Mouse (Mus musculus): ENCODE data around the gene Lamb3.
A peak's percentile ranks its signal among the peaks of the same experiment; 100 is the strongest.
"Not testable (repeated sequence)": the region's sequence is repeated elsewhere in the genome, so short reads cannot be mapped to it uniquely, and the experiment has no call there.

Gene Lamb3

DNA sequence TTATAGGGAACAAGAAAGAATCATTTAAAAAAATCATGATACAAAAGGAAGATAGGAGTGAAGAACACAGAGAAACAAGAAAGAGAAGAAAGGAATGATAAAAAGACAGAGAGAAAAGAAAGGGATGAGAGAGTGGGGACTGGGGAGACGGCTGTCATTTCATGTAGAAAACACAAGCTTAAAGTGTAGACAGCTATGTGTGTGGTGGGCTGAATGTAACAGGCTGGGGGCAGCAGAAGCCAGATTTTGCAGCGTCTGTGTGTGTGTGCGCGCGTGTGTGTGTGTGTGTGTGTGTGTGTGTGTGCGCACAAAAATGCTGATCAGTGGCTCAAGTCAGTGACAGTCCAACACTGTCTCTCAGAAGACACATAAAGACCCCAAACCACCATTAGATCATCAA lies 36.7 kb downstream of the Lamb3 start:
- DNase-seq (ENCODE audit: low spot score) = no peak

- DNase-seq (ENCODE audit: low spot score) = no peak
Observed at GRCm38 (mm10) chr1:193250026-193250425, 42.5 kb downstream of the Lamb3 start.

DNA sequence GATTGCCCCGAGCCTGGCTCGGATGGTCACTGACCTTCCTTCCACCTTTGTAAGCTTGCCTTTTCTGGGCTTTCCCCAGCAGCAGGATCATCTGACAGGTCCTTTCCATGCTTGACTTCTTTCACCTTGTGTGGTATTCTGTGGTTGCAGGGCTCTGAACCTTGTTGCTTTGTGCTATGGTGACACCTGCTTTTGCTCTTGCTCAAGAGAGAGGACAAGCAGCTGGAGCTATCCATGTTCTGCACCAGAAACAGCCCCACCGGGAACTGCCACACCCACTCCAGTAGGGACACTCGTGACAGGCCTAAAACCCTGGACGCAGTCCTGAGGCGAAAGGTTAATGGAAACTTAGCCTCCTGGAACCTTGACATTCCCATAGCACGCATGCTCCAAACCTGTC lies 43.9 kb downstream of the Lamb3 start:
- DNase-seq (ENCODE audit: low spot score) = no peak

DNA sequence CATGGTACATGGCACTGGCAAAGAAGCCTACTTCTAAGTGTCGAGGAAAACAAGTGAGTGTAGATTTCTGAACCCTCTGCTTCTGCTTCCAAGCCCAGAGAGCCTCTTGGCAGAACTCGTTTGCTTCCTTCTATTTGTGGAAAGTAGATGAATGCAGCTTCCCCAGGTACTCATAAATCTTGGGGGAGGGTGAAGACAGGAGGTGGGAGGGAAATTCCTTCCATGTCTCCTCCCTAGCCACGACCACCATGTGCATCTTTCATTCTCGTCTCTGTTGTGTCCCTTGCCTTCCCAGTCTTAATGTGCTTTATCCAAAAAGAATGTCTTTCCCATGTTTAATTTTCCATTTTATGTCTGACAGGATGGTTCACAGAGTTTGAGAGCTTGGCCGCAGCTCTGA lies 45.1 kb downstream of the Lamb3 start:
- DNase-seq (ENCODE audit: low spot score) = no peak

DNA sequence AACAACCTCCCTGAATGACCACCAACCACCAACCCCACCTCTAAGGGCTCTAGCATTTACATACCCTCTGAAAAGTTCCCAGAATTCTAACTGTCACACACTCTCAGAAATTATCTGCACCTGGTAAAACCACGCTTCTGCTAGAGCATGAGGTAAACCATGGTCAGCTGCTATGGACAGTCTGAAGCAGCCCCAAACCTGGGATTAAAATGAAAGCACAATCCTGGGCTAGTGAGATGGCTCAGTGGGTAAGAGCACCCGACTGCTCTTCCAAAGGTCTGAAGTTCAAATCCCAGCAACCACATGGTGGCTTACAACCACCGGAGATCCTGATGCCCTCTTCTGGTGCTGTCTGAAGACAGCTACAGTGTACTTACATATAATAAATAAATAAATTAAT lies 46.4 kb downstream of the Lamb3 start:
- not testable (repeated sequence) for DNase-seq (ENCODE audit: low spot score)

DNA sequence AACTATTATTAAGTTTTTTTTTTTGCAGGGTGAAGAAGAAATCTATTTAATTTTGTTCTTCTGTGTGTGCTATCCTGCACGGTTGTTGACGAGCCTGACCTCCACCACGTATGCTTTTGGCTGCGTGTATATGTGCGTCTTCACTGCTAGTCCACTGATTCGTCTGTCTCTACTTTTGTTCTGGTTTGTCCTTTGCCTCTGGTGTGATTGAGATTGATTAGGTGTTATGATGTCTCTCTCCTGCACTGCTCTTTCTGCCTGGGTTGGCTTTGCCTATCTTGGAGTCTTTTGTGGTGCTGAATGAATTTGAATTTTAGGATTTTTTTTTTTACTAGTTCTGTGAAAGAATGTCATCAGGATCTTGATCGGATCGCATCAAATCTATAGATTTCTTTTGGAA lies 47.5 kb downstream of the Lamb3 start:
- DNase-seq (ENCODE audit: low spot score) = no peak

DNA sequence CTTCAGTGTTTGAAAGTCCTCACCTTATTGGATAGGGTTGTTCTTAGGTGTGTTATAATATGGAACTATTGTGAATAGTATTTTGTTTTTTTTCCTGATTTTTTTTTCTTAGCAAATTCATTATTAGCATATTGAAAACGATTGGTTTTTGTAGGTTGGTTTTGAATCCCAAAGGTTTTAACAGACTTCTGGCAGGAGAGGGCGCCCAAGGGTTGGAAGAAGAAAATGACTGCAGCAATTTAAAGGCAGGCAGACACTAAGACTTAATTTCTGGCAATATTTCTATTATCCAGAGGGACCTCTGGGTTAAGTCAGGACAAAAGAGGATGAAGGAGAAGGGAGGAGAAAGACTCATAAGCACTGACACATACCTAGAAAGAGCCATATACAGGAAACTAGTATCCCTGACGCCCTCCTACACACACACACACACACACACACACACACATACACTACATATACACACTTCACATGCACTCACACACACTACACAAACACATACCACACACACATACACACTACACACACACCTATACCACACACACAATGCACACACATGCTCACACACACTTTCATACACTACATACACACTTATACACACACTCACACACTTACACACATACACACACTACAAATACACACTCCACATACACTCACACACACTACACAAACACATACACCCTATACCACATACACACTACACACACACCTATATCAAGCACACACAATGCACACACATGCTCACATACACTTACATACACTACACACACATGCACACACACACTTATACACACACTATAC lies 48.2 kb downstream of the Lamb3 start:
- DNase-seq (ENCODE audit: low spot score) = peak; percentile 60

DNA sequence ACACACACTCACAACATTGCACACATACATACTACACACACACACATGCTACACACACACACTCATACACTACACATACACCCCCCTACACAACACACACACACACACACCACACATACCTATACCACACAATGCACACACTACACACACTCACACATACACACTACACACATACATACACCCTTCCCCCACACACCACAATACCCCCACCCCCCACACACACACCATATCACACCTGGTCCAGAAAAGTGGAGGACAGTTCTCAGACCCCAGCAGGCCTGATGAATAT lies 48.7 kb downstream of the Lamb3 start:
- no peak for DNase-seq (ENCODE audit: low spot score)

DNA sequence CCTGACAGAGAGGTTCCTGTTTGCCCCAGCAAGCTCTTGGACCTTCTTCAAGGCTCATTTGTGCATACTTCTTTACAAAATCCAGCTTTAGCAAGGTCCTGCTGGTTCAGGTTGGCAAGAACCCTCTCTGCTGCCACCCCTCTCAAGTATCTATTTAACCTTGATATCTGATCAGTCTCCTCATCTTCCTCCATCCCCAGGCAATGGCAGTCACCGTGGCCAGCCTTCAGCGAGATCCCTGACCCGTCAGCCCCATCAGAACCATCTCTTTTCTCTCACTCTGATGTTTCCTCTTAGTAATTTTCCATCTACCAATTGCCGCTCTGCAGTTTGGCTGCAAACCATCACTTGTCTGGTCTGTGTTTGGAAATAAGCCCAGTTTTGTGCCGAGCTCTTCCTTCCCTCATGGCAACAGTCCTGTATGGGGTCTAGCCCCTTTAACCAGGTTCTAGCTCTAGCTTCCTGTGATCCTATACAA lies 49.2 kb downstream of the Lamb3 start:
- no peak for DNase-seq (ENCODE audit: low spot score)

- no peak for DNase-seq (ENCODE audit: low spot score)
Observed at GRCm38 (mm10) chr1:193259559-193259958, 52.1 kb downstream of the Lamb3 start.

DNA sequence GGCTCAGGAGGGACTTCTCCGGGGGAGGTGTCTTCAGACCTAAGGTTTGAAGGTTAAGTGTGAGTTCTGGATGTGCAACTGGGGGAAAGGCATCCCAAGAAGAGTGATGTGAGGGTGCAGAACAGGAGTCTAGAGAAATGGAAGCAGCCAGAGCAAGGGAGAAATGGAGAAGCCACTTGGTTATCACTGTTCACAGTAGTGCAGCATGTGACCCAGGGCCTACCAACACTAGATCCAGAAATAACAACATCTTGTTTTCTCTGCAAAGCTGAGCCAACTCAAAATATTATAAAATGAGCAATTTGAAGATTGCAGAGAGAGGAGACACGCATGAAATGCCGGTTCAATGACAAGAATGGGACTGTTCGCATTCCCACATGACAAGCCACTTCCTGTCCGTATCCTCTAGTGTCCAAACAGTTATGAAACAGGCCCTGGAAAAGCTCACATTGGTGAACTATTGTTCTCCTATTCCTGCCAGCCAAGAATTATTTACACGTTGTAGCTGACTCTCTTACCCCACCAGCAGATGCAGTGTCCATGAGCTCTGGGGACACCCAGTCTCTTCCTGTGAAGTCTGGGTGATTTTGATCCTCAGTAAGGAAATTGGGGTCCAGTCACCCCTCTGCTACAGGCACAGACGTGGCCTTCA lies 54.5 kb downstream of the Lamb3 start:
- no peak for DNase-seq (ENCODE audit: low spot score)

DNA sequence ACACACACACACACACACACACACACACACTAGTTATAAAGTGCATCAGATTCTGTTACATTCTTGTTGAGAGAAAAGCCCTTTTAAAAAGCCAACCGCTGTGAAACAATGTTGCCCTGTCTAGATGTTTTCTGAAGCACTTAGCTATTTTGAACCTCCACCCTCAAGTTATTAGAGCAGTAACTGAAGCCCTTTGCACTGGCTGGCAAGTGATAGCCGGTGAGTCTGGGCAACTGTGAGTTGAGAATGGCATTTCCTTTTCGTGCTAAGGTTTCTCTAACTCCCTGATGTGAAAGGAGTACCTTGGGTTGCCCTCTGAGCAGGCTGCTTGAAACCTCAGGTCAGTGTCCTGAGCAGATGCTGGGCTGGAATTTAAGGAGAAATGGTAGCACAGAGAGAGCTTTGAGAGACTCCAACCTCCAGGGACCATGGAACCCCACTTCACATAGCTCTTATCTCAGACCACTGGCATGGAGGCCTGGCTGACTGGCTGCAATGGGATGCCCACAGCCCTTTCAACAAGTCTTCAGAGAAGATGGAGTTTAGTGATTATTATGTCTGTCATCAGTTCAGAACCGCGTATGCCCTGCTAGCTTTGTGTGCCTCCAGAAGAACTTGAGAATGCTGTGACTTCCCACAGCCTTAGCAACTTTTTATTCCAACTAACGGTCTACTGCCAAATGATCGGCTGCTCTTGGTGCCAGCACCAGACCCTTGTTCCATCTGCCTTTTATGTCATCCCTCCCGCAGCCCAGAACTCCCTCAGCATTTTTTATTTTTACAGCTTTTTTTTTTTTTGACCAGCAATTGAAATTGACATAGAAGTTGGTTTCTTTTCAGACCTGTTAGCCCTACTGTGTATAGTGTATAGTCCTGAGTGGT lies 55.8 kb downstream of the Lamb3 start:
- DNase-seq (ENCODE audit: low spot score) = no peak

GRCm38 (mm10) chr1:193263955-193264598 lies 56.6 kb downstream of the Lamb3 start, which contains the start of gene Hsd11b1:
Hsd11b1 (minus strand) TSS chr1:193264075.
- no peak for DNase-seq (ENCODE audit: low spot score)

DNA sequence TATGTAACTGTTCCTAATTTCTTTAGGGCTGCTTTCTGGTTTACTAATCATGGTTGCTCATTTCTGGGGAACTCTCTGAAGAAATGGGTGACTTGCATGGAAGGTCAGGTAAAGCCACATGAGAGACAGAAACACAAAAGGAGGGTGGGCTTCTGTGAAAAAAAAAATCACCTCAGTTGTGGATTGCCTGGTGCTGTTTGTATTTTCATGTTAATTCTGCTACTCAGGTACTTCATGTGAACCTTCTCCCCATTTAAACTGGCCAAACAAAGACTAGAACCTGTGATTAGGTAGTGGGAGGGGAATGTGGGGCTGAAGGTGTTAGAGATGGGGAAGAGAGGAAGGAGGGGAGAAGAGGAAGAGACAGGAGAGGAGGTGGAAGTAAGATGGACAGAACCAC lies 58.2 kb downstream of the Lamb3 start:
- no peak for DNase-seq (ENCODE audit: low spot score)

GRCm38 (mm10) chr1:193270965-193271763 lies 63.7 kb downstream of the Lamb3 start:
- DNase-seq (ENCODE audit: low spot score) = no peak

DNA sequence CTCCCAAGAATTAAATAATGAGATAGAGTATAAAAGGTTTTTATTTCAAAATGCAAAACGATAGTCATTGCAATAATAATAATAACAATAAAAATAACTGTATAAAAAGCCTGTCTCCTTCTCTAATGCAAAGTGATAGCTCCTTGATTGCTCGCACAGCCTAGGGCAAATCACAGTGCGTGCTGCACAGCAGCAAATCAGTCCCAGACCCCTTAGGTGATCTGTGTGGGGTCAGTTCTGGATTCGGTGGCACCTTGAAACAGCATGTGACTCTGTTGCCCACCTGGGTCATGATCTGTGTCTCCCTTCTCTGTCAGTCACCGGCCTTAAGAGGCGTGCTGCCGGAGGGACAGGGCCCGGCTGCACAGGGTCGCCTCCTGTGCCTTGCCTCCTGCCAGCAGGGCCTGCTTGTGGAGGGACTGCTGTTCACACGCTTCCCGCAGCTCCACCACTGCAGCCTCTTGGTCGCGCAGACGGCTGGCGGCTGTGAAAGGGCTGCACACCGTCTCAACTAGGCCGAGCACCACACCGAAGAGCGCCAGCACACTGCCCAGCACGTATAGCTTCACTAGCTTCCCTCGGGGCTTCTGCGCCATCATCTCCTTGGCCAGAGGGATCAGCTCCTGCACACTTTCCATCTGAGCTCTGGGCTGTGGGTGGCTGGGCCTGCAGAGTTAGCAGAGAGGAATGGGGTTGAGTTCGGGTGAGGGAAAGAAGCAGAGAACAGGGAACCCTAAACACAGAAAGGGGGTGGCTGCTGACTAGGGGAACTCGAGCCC lies 64.8 kb downstream of the Lamb3 start:
- DNase-seq (ENCODE audit: low spot score) = peak; percentile 45

- peak; percentile 73 for DNase-seq (ENCODE audit: low spot score)
Observed at GRCm38 (mm10) chr1:193272916-193273601, 65.6 kb downstream of the Lamb3 start, which contains the start of gene G0s2. G0s2 (minus strand) TSS chr1:193273217.

- no peak for DNase-seq (ENCODE audit: low spot score)
Observed at GRCm38 (mm10) chr1:193274407-193275071, 67.0 kb downstream of the Lamb3 start.

DNA sequence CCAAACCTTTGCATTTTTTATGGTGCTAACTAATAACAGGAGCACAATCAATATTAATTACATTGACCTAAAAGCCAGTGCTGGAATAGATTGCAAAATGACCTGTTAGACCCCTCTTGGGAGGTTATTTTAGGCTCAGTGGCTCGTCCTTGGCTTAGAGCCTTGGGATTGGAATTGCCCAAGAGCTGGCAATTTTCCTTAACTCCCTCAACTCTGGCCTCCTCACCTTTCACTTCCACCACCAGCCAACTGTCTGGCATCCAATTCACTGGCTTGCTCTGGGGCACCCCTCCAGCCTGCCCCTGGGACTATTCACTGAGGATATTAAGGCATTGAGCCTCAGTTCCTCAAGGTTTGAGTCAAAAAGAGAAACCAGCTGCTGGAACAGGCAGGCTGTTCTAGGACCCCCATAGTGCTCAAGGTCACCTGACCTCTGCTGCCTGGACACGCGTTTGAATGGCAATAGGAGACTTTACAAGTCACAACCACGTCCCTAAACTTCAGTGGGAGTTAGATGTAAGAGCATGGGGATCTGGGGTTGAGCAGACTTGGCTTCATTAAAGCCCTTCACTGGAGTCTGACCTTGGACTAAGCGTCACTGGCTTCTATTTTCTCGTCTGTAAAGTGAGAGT lies 71.0 kb downstream of the Lamb3 start:
- peak; percentile 30 for DNase-seq (ENCODE audit: low spot score)
